Mouse (Mus musculus) kidney, adult 2 months (tissue): ENCODE measurements around the gene Adgrg1.

Source experiments
- CTCF ChIP-seq: fragments of 200-500 bp; conservative IDR thresholded peaks from 2 replicates; pipeline ENCODE4 v1.5.1; 2011; ENCODE audit warnings: low read depth, mild to moderate bottlenecking, control low read depth, low read length, moderate library complexity, mixed read lengths; ENCODE audit not compliant: insufficient read depth, insufficient read length
- POLR2A ChIP-seq: fragments of 200-500 bp; IDR thresholded peaks from one replicate; pipeline ENCODE4 v1.6.1; 2011; ENCODE audit warnings: low read depth, low read length, control low read depth

DNA sequence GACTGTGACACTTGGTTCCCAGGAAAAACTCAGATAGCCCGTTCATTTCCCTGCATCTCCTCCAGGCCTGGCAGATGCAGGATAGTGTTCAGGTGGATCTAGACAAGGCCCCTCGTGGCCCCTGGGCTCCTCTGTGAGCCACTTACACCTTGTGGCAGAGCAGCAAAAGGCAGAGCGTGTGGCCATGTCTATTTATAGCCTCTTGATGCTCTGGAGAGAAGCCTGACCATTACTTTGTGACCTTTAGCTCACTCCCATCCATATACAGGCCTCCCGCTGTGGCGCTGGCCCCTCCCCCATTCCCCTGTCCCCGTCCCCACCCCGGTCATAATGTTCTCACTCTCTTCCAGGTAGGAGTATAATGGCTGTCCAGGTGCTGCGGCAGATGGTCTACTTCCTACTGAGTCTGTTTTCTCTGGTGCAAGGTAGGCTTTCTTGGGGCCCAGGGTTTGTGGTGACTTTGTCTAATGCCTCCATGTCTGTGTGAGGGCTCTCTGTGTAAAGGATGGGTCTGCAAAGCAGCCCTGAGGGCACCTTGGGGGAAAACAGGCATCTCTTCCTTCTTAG lies 27.6 kb downstream of the Adgrg1 start:
- no peak for TF ChIP-seq CTCF
- TF ChIP-seq POLR2A: no peak
